Mouse (Mus musculus) kidney, adult 8-10 months (tissue): ENCODE data around the gene Cxcl10.
A peak's percentile ranks its signal among the peaks of the same experiment; 100 is the strongest.
"Not testable (repeated sequence)": the region's sequence is repeated elsewhere in the genome, so short reads cannot be mapped to it uniquely, and the experiment has no call there.

Experiments used
- DNase-seq, 2 experiments: peaks; one replicate each; pipeline ENCODE4 v3.0.0; 2022

Cxcl10 gene

DNA sequence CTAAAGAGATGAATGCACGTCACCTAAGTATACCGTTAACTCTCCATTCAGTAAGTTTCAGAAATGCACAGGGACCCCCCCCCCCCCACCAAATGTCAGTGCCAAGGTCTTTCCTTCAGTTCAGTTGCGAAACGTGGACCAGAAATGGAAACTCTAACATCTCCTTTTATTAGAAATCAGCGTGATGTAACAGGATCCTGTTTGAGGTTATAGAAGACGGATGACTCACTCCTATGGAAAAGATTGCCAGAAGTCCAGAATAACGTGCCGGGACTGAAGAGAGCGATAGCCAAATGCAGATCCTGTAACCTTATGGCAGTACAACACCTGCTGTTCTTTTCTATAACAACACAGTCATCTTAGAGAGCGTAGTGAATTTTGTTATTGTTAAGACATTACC lies 19.7 kb upstream of the Cxcl10 start:
- DNase-seq: no peak

DNA sequence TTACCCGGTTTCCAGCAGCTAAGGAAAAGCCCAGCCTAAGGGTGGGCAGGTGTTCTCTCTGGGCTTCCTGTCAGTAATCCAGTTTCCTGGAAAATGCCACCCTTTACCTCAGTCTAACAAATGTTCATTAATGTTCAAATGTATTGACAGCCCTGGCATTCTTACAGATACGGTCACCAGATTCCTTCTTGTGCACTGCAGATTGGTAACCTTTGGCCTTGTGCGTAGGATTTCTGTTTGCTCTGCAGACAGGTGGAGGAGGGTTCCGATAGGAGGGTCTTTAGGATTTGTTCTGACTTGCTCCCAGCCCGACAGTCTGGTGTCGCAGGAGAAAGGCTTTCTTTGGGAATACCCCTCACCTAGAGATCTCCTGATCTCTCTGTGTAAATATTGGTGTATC lies 17.9 kb upstream of the Cxcl10 start:
- DNase-seq: no peak

DNA sequence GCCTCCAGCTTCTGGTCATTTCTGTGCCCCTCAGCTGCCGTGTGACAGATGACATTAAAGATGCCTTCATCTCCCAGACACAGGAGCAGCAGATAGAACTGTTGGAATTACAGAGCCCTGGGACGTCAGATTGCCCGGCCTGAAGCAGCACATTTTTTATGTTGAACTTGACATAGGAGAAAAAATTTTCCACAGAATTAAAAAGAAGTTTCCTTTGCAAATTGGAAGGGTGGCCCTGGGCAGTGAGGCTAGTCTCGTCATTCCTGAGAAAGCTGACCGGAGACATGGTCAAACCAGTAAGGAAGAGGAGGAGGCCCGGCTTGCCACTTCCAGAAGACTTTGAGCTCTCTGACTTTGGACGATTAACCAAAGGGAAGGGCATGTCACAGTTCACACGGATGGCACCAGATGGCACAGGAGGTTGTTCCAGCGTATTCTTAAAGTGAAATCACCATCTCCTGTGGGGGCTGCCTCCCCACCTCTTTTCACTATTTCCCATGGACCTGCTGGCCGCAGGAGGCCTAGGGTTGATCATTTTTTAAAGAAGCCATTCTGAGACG lies 16.5 kb upstream of the Cxcl10 start:
- DNase-seq: peak; percentile 44 to 54

DNA sequence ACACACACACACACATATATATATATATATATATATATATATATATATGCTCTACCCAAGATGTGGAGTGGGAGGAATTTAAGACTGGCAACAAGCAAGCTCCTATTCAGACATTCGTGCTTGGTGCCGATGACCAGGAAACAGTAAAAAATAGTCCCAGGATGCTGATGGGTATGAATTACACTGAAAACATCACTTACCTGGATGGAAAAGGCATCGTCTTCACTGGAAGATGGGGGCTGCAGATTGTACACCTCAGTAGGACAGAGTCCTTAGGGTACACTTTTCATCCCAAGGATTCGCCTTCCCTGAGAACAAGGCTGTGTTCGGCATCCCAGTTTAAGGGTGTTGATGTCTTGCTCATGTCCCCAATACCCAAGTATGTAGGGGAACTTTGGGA lies 15.3 kb upstream of the Cxcl10 start:
- no peak for DNase-seq

DNA sequence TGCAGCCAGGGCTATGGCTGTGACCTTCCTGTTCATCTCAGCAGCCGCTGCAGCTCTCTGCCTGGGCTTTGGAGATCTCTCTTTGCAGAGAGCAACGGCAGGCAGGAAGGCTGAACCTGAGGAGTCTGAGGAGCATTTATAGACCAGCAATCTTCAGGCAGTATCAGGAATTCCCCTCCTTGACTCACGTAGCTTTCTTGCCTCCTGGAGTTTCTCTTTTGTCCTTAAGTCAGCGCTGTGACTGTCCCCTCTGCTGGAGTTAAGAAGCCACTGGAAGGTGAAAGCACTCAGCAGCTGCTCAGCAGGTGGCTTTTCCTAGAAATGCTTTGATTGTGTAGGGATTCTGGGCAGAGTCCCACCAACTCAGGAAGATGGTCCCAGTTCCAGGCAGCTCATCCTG lies 14.5 kb upstream of the Cxcl10 start:
- no peak for DNase-seq

DNA sequence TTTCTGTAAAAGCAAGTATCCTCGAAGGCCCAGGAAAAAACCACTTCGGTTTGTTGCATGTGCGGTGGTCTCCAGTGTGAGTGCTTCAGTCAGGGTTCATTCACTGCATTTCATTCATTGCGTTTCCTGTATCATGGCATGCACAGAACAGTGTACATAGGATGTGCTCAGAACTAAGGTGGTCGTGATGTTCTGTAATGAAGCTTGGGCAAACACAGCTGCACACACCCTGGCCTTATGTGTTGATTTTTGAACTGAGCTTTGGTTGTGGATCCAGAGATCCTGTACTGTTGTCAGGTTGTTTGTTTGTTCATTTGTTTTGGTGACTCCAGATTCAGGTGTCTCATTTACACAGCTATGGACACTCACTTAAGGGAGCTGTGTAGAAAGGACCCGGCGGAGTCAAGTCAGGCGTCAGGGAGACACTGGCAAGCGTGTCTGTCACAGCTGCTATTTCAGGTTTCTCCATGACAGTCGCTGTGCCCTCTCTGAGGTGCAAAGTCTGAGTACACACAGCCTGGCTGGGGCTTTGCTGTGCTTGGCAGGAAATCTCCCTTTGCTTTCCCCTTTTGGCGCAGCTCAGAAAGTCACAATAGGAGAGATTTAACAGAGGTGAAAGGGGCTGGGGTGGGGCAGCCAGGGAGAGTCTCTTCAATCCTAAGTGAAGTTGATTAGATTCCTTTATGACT lies 10.2 kb upstream of the Cxcl10 start:
- no peak for DNase-seq

DNA sequence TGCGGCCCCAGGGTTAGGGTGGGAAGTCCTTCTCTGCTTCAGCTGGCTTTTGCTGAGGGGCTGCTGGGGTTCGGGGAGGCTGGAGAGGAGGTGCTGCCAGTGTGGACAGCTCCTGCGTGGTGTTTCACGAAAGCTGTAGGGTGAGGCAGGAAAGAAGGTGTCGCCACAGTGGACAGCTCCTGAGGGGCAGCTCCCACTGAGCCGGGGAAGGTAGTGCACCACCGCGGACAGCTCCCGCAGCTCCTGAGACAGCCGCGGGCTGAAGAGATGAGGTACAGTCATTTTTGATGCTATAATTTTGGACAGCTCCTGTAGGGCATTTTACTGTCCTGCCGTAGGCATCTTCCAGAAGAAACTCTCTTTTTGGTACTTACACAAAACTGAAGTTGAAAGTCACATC lies 9.3 kb upstream of the Cxcl10 start:
- no peak for DNase-seq

DNA sequence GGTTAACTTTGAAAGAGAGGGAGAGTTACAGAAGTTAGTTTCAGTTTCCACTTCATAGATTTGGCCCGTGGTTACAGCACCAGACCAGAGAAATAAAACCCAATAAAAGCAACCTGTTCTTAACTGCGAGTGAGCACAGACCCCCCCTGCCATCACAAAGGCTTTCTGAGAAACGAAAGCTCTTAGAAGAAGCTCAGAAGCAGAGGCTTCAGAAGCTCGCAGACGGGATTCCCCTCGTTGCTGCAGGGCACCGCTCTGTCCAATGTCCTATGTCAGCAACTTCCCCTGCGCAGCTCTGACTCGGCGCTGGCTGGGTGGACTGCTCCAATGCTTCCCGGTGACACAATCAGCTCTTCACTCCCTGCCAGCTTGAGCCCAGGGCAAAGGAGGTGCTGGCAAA lies 4.8 kb upstream of the Cxcl10 start:
- peak in 1 of 2 experiments; percentile 61 for DNase-seq

DNA sequence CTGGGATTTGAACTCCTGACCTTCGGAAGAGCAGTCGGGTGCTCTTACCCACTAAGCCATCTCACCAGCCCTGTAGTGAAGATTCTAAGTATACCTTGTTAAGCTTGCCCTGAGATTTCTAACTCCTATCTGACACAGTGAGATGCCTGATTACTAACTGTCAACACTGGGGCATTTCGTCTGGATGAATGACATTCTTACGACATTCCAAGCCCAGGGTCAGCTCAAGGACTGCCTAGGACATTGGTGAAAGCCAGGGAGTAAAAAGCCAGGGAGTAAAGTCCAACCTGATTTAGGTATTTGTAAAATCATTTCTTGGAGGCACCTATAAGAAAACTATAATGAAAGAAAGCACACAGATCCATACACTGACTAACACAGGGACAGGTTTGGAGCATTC lies 4.0 kb upstream of the Cxcl10 start:
- DNase-seq: not testable (repeated sequence)

DNA sequence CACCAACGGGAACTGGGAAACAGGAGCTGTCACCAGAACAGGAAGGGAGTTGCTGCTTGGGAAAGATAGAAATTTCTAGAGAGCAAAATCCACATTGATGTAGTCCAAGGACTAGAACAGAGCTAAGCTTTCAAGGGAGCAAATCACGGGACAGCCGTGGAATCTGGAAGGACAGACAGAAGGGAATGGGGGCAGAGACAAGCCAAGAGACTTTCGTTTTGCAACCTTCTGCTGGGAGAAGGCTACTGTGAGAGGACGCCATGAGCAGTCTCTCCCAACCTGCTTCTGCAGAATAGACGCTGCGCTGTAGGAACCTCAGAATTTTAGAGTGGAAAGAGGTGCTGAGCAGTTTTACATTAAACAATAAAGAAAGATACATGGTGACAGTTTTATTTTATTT lies 1.0 kb upstream of the Cxcl10 start:
- DNase-seq: no peak

DNA sequence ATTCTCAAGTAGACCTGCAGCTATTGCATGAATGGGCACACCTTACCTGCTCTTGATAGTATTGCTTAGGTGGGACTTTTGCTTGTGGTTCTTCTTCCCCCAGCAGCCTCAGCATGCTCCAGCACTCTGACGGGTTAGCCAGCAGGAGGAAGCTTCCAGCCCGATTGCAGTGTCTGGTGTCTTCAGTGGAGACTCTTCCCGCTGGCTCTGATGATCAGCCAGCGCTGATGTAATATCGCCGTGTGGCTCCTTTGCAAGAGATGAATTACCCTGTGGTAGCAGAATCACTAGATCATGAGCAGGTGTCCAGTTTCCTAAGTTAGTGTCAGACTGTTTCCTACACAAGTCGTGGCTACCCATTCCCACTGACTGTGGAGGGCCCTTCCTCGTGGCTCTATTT lies 3.7 kb downstream of the Cxcl10 start:
- no peak for DNase-seq

DNA sequence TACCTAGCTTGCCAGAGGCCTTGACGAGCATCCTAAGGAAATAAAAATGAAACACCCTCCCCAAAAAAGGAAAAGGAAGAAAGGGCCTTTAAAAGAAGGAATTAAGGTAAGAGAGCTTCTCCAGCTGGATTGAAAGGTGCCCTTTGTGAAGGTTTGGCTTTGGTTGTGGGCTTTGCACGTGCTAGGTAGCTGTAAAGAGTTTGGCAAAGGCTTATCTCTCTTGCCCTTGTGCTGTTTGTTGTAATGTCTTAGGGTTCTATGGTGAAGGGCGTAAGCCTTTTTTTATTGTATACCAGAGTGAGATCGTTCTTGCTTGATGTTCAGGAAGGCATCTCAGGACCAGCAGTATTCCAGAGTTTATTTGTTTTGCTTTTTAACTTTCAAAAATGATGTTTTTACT lies 8.1 kb downstream of the Cxcl10 start:
- DNase-seq: no peak

DNA sequence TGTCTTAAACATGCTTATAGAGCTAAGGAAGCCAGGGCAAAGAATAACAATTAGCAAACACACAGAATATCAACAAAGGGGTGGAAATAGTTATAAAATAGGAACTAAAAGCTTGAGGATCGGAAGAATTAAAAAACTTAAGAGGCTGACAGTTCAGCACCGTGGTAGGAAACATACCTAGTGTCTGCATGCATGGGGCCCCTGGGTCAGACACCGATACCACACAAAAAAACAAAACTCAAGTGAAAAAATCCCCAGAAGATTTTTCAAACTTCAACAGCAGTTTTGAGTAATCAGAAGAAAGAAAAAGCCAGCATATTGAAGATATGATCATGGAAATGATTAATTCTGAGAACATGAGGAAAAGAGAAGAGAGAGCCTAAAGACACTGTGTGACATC lies 11.9 kb downstream of the Cxcl10 start:
- no peak for DNase-seq

DNA sequence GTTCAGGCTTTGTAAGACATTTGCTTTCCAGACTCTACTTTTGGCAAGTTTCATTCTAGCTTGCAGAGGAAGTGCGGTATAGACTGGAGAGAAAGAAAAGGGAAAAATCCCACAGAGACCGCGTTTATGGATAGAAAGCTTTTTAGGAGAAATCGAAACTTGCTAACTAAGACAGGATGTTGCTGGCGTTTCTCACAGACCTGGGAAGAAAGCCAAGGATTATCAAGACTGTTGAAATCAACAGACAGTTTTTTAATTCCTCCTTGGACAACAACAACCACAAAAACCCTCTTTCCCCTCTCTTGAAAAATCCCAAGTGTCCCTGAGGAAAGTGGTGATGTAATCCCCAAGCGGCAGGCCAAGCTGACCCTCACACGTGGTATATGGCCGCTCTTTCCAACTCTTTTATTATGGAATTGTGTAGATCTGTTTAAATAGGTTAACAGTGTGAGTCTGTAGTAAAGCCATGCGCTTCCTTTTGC lies 16.3 kb downstream of the Cxcl10 start:
- DNase-seq: peak; percentile 33 to 58

DNA sequence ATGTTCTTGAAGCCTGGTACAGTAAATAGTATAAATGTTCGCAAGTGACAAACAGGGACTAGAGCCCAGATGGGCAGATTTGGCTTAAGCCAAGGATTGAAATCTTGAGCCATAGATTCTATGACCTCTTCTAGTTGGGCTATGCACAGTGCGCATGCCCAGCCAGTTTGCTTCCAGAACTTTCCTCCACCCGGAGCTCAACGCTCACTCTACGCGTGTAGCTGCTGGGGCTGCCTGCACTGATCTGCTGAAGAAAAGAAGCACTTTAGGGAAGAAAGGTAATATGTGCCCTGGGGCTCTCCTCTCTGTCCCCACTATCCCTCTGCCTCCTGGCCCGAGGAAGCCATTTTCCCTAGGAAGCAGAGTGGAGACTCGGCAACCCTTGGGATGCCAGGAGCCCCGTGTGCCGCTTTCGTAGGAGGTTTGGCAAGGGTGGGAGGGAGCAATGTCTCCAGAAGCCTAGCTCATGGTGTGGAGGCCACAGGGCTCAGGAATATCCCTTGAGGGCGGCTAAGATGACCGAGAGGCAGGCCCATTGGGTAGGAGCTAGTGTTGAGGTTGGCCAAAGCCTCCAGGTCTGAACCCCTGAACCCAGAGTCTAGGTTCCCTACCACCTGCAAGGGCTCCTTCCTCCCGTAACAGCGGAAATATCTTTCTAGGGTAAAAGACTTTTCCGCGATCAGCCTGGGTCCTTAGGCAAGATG lies 16.9 kb downstream of the Cxcl10 start, which contains the start of gene Art3:
TSS of gene Art3 (plus strand) at position 193 of the 704 bp plus-strand sequence.
- DNase-seq: no peak

DNA sequence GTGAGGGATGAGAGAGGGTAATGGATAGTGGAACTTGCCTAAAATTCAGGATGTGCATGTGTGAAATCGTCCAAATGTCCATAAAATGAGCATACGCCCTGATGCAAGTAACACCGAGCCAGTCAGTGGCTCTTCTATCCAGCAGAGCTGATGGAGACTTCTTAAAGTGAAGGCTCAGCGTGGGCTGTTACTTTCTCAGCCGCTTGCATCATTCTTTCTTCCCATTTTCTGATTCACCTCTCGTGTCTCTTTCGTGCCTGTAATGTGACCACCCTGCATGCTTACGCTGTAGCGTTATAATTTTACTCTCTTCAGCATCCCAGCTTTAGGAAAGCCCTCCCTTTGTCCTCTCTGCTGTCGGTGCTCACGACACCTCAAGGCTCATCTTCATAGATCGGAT lies 17.6 kb downstream of the Cxcl10 start:
- DNase-seq: no peak

DNA sequence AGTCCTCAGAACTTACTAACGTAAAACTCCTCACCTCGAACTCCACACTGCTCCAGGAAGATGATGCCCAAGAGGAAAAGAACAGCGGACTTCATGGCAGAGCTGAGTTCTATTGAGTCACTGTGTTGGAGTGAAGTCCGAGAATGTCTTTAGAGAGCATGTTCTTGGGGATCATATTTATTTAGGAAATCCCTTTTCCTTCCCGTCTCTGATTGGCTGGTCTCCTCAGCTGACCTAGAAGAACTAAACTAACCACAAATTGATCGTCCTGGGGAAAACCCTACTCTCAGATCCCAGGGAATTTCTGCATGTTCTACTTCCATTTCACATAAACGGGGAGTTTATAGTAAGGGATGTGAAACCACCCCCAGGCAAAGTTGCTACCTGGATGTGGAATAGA lies 20.8 kb downstream of the Cxcl10 start, which contains the start of gene Cxcl9:
TSS of gene Cxcl9 (minus strand) at position 151 of the 400 bp plus-strand sequence.
- DNase-seq: no peak

DNA sequence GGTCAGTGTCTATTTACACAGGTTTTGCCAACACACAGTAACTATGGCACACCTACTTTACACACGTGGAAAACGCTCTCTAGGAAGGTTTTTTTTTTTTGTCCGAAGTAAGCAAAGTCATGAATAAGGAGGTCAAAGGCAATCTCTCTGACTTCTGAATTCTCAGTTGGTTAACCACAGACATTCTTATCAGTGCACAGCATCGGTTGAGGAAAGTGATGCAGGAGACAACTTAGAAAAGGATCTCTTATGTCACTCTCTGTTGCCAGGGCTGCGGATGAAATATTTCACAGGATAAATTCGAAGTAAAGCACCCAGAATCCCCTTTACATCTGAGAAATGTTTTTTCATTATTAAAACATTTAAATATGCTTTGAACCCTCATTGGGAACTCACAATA lies 21.3 kb downstream of the Cxcl10 start:
- no peak for DNase-seq

DNA sequence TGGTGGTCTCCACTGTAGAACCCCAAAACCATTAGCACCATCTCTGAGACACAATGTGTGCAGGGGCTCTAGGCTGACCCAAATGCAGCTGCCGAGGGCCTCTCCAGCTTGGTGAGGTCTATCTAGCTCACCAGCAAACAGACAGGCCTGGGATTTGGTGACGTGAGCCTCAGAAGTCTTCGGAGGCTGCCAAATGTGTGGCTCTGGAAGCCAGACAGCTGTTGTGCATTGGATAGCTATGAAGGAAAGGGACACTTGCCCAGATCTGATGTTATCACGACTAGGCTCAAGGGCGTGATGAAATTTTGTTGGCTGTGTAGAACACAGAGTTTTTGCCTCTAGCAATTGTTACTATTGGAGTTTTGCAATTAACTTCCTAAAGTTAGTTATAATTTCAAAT lies 25.4 kb downstream of the Cxcl10 start:
- peak; percentile 19 to 44 for DNase-seq

DNA sequence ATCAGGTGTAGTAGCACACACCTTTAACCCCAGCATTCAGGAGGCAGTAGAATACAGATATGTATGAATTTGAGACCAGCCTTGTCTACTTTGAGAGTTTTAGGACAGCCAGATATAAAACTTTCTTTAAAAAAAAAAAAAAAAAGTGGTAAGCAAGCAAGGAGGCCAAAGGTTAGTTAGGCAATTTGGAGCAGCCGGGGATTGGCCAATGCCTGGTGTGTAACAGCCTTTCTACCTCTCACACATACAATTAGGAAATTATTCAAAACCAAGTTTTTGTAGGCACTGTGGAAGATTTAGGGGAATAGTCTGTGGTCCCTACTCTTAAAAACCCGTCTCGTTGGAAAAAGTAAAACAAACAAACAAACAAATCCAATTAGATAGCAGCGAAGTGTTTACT lies 26.1 kb downstream of the Cxcl10 start:
- no peak for DNase-seq

DNA sequence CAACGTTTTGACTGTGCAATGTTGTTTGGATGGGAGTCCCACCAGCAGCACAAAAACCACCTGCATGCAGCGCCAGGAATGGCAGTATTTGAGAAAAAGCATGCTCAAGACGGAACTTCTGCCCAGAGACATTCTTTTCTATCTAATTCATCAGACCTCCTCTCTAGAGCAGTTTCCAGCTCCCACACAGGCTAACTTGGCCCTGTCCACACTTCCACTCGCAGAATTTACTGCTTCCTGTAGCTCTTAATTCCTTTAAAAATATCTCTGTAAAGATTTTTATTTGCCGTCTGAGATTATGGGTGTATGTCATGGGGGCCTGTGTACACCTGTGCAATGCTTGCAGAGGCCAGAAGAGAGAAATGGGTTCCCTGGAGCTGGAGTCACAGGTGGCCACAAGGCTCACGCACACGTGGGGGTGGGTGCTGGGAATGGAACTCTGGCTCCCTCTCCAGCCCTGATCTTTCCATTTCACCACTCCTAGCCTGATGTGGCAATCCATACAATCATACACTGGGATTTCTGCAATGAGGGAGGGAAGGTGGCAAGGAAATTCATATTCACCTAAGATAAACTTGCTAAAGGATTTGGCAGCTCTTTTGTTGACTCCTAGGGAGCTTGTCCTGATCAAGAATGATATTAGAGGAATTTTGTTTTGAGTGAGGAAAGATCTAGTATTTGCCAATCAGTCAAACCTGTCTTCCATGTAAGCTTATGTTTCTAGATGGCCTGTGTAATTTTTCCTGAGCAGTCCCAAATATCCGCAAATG lies 26.9 kb downstream of the Cxcl10 start:
- no peak for DNase-seq

DNA sequence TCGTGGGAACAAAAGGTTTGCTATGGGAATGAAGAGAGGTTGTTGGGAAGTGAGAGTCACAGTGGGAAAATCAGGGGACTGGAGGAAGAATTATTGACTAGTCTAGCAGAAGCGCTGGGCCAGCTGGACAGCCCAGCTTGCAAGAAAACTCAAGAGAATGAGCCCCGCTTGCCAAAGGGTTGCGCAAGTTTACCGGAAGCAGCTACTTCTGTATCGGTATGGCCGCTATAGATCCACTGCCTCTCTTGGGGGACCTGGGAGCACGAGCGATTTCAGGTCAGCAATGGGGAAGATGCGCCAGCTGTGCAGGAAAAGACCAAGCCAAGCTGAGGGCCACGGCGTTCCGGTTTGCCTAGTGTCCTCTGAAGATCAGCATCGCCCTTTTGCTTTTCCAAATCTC lies 30.1 kb downstream of the Cxcl10 start:
- no peak for DNase-seq

DNA sequence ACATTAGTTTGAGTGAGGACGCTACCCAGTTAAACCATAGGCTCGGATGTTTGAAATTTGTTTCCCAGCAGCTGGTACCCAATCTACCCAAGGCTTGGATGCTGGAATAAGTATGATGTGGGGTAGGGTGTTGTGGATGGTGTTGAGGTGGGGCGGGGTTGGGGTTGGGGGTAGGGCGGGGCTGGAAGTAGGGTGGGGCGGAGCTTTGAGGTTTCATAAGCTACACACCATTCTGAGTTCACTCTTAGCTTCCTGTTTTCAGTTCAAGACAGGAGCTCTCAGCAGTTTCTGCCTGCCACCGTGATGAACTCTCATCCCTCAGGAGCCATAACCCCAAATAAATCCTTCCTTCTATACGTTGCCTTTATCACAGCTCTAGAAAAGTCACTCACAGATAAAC lies 30.6 kb downstream of the Cxcl10 start:
- DNase-seq: no peak
